Mouse (Mus musculus) cerebellum, adult (tissue): ENCODE measurements around the gene Sept8.

Source experiments
- ATAC-seq: cut with Nextera tagmentation; 2 replicates; pipeline ENCODE4 v1.9.2; 2017; ENCODE audit warnings: mild to moderate bottlenecking, moderate library complexity, mixed read lengths; ENCODE audit not compliant: insufficient number of reproducible peaks, low FRiP score, low TSS enrichment

The Sept8 gene

GRCm38 (mm10) chr11:53493243-53493955 is 25.7 kb upstream of the Sept8 start:
- no peak for ATAC-seq

GRCm38 (mm10) chr11:53495417-53495816 is 23.6 kb upstream of the Sept8 start:
- ATAC-seq: no peak

- no peak for ATAC-seq
These were observed 22.1 kb upstream of the Sept8 start for GRCm38 (mm10) chr11:53496946-53497345.

GRCm38 (mm10) chr11:53500569-53500968 is 18.5 kb upstream of the Sept8 start:
- no peak for ATAC-seq

DNA sequence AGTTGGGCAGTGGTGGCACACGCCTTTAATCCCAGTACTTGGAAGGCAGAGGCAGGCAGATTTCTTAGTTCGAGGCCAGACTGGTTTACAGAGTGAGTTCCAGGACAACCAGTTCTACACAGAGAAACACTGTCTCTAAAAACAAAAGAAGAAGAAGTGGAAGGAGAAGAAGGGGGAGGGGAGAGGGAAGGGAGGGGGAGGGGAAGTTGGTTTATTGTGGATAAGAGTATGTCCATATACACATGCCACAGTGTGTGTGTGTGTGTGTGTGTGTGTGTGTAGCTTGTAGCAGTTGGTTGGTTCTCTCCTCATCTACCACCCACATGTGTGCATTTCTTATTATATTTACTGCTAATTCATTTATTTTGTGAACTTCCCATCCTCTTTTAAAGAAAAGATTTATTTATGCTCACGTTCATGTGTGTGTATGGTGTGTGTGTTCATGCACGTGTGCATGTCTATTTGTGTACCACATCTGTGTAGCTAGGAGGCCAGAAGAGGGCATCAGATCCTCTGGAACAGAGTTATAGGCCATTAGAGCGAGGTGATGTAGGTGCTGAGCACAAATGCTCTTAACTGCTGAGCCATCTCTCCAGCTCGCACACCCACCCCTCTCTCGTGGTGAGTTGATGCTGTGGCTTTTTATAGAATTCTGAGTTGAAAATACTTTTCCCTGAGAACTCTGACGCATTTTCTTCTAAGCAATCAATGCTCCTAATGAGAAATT is 16.9 kb upstream of the Sept8 start:
- ATAC-seq: no peak

GRCm38 (mm10) chr11:53503738-53504137 is 15.3 kb upstream of the Sept8 start:
- no peak for ATAC-seq

GRCm38 (mm10) chr11:53504376-53504775 is 14.7 kb upstream of the Sept8 start:
- ATAC-seq: no peak

DNA sequence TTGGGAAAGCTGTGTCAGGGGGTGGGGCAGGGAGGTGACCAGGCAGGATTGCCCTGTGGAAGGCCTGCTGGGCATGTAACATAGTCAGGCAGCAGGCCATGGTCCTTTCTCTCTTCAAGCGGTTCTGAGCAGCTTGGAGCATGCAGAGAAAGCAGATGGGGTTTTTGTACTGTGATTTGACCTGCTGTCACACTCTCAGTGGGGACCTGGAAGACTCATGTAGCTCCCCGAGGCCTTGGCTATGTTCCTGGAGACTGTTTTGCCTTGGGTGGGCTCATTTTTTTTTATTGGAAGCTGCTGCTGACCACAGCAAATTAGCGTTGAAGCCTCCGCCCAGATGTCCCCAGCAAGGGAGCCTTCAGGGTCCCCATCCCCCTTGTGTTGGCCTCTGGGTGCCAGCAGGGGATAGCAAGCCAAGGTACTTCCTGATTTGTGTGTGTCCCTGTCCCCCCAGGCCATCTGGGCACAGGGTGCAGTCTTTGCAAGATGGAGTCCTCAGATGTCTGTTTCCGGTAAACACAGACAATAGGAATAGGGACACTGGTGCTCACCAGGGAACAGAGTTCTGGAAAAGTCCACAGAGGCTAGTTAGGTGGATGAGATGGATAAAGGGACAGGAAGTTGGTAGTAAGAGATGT is 13.9 kb upstream of the Sept8 start:
- ATAC-seq: peak; percentile 85

DNA sequence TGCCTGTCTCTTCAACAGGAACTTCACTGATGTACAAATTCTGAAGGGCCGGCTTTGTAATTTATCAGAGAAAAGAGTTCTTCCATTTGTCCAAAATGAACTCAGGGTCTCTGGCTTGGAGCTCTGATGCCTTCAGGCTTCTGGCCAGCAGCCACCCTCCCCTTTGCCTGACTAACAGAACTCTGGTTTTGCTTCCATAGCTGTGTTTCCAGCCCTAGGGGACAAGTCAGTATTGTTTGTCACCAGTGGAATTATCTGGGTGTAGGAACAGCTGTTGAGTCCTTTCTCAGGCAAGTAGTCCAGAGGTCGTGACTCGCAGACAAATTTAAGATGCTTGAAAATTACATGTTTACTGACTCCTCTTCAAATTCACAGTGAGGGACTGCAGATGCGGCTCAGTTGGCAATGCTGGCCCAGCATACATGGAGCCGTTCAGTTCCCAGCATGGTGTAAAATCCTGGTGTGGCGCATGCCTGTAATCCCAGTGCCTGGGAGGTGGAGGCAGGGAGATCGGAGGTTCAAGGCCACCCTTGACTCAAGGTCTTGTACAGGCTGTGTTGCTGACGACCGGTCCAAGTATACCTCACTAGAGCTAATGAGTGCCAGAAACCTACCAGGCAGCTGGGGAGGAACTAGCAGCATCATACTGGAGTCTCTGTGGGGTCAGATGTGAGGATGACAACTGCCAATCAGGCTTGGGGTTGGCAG is 11.8 kb upstream of the Sept8 start:
- ATAC-seq: no peak

- ATAC-seq: no peak
These were observed 10.9 kb upstream of the Sept8 start for GRCm38 (mm10) chr11:53508152-53508551.

DNA sequence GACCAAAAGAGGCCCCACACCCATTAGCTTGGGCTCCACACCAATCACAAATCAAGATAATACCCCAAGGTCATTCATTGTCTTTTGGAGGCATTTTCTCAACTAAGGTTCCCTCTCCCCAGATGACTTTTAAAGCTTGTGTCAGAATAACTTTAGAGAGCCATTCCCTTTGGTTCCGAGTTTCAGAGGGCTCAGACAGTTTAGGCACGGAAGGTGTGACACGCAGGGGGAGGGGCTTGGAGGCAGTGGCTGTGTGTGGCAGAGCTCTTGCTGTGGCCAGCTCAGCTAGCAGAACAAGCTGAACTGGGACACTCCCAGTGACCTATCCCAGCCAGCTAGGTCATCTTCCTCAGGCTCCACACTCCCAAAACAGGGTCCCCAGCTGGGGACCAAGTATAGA is 10.5 kb upstream of the Sept8 start:
- ATAC-seq: no peak

DNA sequence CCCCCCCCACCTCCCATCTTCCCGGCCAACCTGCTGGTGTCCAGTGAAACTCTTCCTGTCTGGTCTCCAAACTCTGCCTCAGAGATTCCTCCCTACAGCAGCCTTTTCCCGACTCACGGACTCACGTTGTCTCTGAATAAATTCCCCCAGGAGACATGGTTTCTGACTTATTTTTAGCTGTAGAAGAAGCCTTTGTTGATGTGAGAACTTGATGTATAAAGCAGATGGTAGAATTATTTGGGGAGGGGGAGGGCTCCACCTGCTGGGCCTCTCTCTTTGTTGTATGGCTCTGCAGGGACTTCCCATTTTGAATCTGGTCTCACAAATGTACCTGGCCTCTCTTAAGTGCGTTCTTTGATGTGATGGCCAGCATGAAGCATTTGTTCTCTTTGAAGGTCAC is 8.7 kb upstream of the Sept8 start:
- ATAC-seq: no peak

DNA sequence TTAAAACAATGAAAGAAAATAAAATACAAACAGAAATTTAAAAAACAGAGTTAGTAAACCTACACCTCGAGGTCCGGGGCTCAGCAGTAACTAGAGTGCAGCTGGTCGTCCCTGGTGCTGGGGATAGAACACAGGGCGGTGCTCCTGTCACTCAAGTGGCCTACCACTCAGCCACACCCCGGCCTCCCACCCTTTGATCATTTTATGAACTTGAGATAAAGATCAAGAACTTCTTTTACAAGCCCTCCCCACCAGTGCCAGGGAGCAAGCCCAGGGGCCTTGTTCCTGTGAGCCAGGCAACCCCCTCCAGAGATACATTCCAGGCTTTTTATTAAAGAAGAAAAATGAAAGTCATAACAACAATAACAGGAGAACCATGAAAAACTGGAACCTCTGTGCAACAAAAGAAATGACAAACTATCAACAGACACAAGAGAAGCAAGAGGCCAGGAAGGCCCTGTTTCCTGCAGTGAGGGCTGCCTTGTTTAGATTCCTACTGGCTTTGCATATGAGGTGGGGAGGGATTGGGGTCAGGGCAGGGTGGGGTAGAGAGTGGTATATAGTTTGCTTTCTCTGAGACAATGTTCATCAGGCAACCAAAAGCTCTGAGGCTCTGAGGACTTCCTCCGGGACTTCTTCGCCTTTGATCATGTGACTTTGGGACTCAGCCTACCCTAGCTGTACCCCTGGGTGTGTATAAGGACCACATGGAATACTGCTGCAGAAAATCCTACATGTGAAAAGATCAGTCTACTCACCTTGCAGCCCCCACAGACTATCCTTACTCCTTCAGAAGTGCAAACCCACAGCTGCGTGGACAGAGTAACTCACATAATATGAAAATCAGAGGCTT is 2.1 kb upstream of the Sept8 start:
- no peak for ATAC-seq

- no peak for ATAC-seq
These were observed 298 bp upstream of the Sept8 start for GRCm38 (mm10) chr11:53518759-53519158.

DNA sequence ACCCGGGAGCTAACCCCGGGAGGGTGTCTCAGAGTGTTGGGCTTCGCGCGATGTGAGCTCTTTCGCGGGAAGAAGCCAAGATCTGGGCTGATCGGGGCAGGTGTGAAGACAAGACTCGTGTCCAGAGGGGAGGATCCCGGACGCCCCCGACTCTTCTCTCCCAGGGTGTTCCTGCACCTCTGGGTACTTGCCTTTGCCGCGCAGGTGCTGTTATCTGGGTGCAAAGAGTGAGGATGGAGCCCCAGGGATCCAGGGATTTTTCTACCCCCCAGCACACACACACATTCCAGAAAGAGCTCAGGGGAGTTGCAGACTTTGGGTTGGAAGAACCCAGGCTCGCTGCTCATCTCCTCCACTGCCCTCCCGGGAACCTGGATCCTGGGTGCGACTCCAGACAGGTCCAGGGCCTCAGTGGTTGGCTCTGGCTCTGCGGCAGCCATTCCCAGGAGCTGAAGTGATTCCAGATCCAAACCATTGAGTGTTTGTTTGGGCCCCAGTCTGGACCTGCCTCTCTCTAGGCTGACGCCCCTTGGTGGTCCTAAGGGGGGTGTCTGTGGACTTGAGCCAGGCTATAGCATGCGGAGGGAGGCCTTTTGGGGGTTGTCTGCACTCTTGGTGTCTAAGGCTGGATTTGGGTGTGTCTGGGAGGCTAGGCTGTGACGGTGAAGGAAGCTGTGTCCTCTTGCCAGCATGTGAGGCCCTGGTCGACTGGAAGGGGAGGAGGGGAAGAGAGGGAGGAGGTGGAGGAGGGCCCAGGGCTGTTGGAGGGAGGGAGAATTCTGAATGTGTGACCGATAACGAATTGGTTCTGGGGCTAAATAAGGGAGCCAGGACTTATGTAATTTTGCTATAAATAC is 1.3 kb downstream of the Sept8 start:
- peak; percentile 59; the same call in 1 of the 2 replicates for ATAC-seq

- no peak for ATAC-seq
These were observed 2.2 kb downstream of the Sept8 start for GRCm38 (mm10) chr11:53521120-53521820.

DNA sequence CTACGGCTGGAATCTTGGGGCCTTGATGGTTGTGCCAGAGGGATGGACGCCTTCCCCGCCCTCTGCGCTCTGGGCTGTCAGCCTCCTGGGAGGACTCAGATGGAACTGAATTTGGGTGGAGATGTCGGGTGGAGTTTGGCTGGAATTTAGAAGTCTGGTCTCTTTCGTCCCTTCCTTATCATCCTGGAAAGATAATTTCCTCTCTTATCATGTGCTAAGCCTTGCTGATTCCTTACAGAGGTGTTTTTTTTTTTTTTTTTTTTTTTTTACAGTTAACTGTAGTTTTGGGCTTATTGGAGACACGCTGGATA is 2.7 kb downstream of the Sept8 start:
- no peak for ATAC-seq

- ATAC-seq: no peak
These were observed 3.3 kb downstream of the Sept8 start for GRCm38 (mm10) chr11:53522362-53522761.

- ATAC-seq: peak; percentile 42; the same call in 1 of the 2 replicates
These were observed 3.9 kb downstream of the Sept8 start for GRCm38 (mm10) chr11:53522930-53523329.
